Mouse (Mus musculus) midbrain, embryonic 12.5 days (tissue): ENCODE data around the gene Fzr1. TPM values are rescaled to one million over a fixed set of nuclear protein-coding genes. Genes with fewer than 3 reads are reported as not detected.

Experiments used
- ATAC-seq: fragments of 200-750 bp; cut with Nextera tagmentation; 2 replicates; pipeline ENCODE4 v1.8.0; 2017; ENCODE audit warnings: low read depth, moderate TSS enrichment, moderate library complexity; ENCODE audit not compliant: low FRiP score
- H3K27ac ChIP-seq: fragments of 300-500 bp; sonication (generic); replicated peaks from 2 replicates; pipeline ENCODE4 v1.5.1; 2016; ENCODE audit warnings: mild to moderate bottlenecking
- H3K27me3 ChIP-seq: fragments of 300-500 bp; sonication (generic); 2 replicates; pipeline ENCODE4 v1.6.1; 2016; ENCODE audit warnings: mild to moderate bottlenecking
- H3K36me3 ChIP-seq: fragments of 300-500 bp; sonication (generic); 2 replicates; pipeline ENCODE4 v1.6.1; 2016
- H3K4me1 ChIP-seq: fragments of 300-500 bp; sonication (generic); 2 replicates; pipeline ENCODE4 v1.6.1; 2016
- H3K4me2 ChIP-seq: fragments of 300-500 bp; sonication (generic); replicated peaks from 2 replicates; pipeline ENCODE4 v1.6.1; 2016; ENCODE audit warnings: mild to moderate bottlenecking, moderate library complexity
- H3K4me3 ChIP-seq: fragments of 300-500 bp; sonication (generic); 2 replicates; pipeline ENCODE4 v1.5.1; 2016; ENCODE audit warnings: mild to moderate bottlenecking
- H3K9ac ChIP-seq: fragments of 300-500 bp; sonication (generic); replicated peaks from 2 replicates; pipeline ENCODE4 v1.6.1; 2016; ENCODE audit warnings: mild to moderate bottlenecking, moderate library complexity
- H3K9me3 ChIP-seq: fragments of 300-500 bp; sonication (generic); 2 replicates; pipeline ENCODE4 v1.6.1; 2016; ENCODE audit warnings: mild to moderate bottlenecking
- WGBS: fragments of 180-500 bp; shearing (Covaris S2); methylation state at CpG from one replicate; pipeline ENCODE4 v1.1.7; 2016; 5-methylcytosine and 5-hydroxymethylcytosine counted together
- polyA plus RNA-seq: library from polyadenylated mRNA; unstranded; fragments of >200 nt; fragmentation: Nextera tagmentation; extraction: Ambion mirVana; gene quantifications from 2 replicates; pipeline ENCODE4 v1.2.1, GENCODE M21; 2016

Fzr1 gene
- polyA plus RNA-seq, 1 experiment from 2014 or later, result 135 TPM

- WGBS, result 2% methylated on average over 79 of the region's 79 CpGs
- peak within 1 kb of the TSS; percentile 71 for H3K4me3 ChIP-seq
- peak; percentile 92 for ATAC-seq
- H3K4me2 ChIP-seq, result peak within 1 kb of the TSS; percentile 99
- no peaks in the 10 kb centered on the region for H3K9me3 ChIP-seq
- H3K27me3 ChIP-seq, result peaks cover 37% of the 10 kb centered on the region
- H3K36me3 ChIP-seq, result no peaks in the 10 kb centered on the region
- peaks cover 35% of the 10 kb centered on the region for H3K4me1 ChIP-seq
- no peak within 1 kb of the TSS; the same call in 1 of the 2 replicates for H3K27ac ChIP-seq
- H3K9ac ChIP-seq, result peak within 1 kb of the TSS; percentile 75
Measured at GRCm38 (mm10) chr10:81356991-81357844, 21.1 kb downstream of the Fzr1 start, which contains the start of gene Mfsd12. Gene Mfsd12, plus strand, starts transcription at chr10:81357491.

- peak overlapping the region; percentile 99; the same call in 1 of the 2 replicates for H3K4me2 ChIP-seq
- H3K4me3 ChIP-seq, result peak overlapping the region; percentile 71; the same call in 1 of the 2 replicates
- no peak for ATAC-seq
- peaks cover 35% of the 10 kb centered on the region for H3K4me1 ChIP-seq
- no peaks in the 10 kb centered on the region for H3K9me3 ChIP-seq
- H3K9ac ChIP-seq, result no peak overlapping the region
- peaks cover 37% of the 10 kb centered on the region for H3K27me3 ChIP-seq
- 58% methylated on average over 12 of the region's 12 CpGs for WGBS
- H3K36me3 ChIP-seq, result no peaks in the 10 kb centered on the region
- no peak overlapping the region for H3K27ac ChIP-seq
Measured at GRCm38 (mm10) chr10:81356352-81356990, 21.8 kb downstream of the Fzr1 start.

- Histone ChIP-seq H3K27me3 (peaks cover 37% of the 10 kb centered on the region), H3K4me3 (no peak overlapping the region), H3K36me3 (no peaks in the 10 kb centered on the region), H3K4me1 (peaks cover 32% of the 10 kb centered on the region), H3K4me2 (no peak overlapping the region), H3K9ac (no peak overlapping the region; the same call in 1 of the 2 replicates), H3K27ac (no peak overlapping the region), H3K9me3 (no peaks in the 10 kb centered on the region)
- WGBS, result 88% methylated on average over 4 of the region's 4 CpGs
- ATAC-seq, result no peak
Measured at GRCm38 (mm10) chr10:81355533-81355932, 22.8 kb downstream of the Fzr1 start.

- no peaks in the 10 kb centered on the region for H3K9me3 ChIP-seq
- 0 out of 2 replicates have a peak overlapping the region, but pooled peaks have one; percentile 20 for H3K9ac ChIP-seq
- no peak for ATAC-seq
- H3K27me3 ChIP-seq, result peaks cover 37% of the 10 kb centered on the region
- H3K4me2 ChIP-seq, result no peak overlapping the region
- 68% methylated on average over 9 of the region's 9 CpGs for WGBS
- H3K36me3 ChIP-seq, result no peaks in the 10 kb centered on the region
- no peak overlapping the region for H3K4me3 ChIP-seq
- no peak overlapping the region for H3K27ac ChIP-seq
- peaks cover 26% of the 10 kb centered on the region for H3K4me1 ChIP-seq
Measured at GRCm38 (mm10) chr10:81354738-81355477, 23.4 kb downstream of the Fzr1 start.

GRCm38 (mm10) chr10:81351678-81352291 is 26.5 kb downstream of the Fzr1 start:
- peaks cover 39% of the 10 kb centered on the region for H3K27me3 ChIP-seq
- H3K9me3 ChIP-seq, result no peaks in the 10 kb centered on the region
- ATAC-seq, result no peak
- no peak overlapping the region for H3K4me2 ChIP-seq
- WGBS, result 31% methylated on average over 9 of the region's 9 CpGs
- H3K27ac ChIP-seq, result no peak overlapping the region
- no peak overlapping the region for H3K4me3 ChIP-seq
- H3K9ac ChIP-seq, result no peak overlapping the region
- H3K36me3 ChIP-seq, result peaks cover 5% of the 10 kb centered on the region; the same call in 1 of the 2 replicates
- peaks cover 20% of the 10 kb centered on the region for H3K4me1 ChIP-seq

- peak; percentile 95 for ATAC-seq
Measured at GRCm38 (mm10) chr10:81350351-81351063, 27.8 kb downstream of the Fzr1 start, which contains the start of gene Hmg20b. Gene Hmg20b, minus strand, starts transcription at chr10:81350480.

GRCm38 (mm10) chr10:81349961-81350350 is 28.4 kb downstream of the Fzr1 start:
- under 1% methylated on average over 29 of the region's 29 CpGs for WGBS
- H3K9ac ChIP-seq, result peak overlapping the region; percentile 70
- peak overlapping the region; percentile 25; the same call in 1 of the 2 replicates for H3K27ac ChIP-seq
- peaks cover 17% of the 10 kb centered on the region for H3K36me3 ChIP-seq
- H3K4me3 ChIP-seq, result peak overlapping the region; percentile 63
- H3K27me3 ChIP-seq, result peaks cover 40% of the 10 kb centered on the region
- peak; percentile 21; the same call in 1 of the 2 replicates for ATAC-seq
- peaks cover 25% of the 10 kb centered on the region for H3K4me1 ChIP-seq
- H3K9me3 ChIP-seq, result no peaks in the 10 kb centered on the region
- H3K4me2 ChIP-seq, result peak overlapping the region; percentile 87

More at GRCm38 (mm10) chr10:81350351-81351063, 27.8 kb downstream of the Fzr1 start, which contains the start of gene Hmg20b:
- Histone ChIP-seq H3K36me3 (peaks cover 12% of the 10 kb centered on the region), H3K9me3 (no peaks in the 10 kb centered on the region), H3K4me2 (peak within 1 kb of the TSS; percentile 87), H3K4me1 (peaks cover 25% of the 10 kb centered on the region), H3K27me3 (peaks cover 39% of the 10 kb centered on the region), H3K4me3 (peak within 1 kb of the TSS; percentile 63), H3K9ac (peak within 1 kb of the TSS; percentile 70), H3K27ac (peak within 1 kb of the TSS; percentile 52)
- WGBS, result under 1% methylated on average over 54 of the region's 54 CpGs

GRCm38 (mm10) chr10:81349146-81349545 is 29.2 kb downstream of the Fzr1 start:
- H3K36me3 ChIP-seq, result peaks cover 17% of the 10 kb centered on the region
- H3K4me3 ChIP-seq, result peak overlapping the region; percentile 63
- no peak for ATAC-seq
- no peaks in the 10 kb centered on the region for H3K9me3 ChIP-seq
- 5% methylated on average over 9 of the region's 12 CpGs for WGBS
- peak overlapping the region; percentile 70; the same call in 1 of the 2 replicates for H3K9ac ChIP-seq
- peaks cover 44% of the 10 kb centered on the region for H3K27me3 ChIP-seq
- peaks cover 25% of the 10 kb centered on the region for H3K4me1 ChIP-seq
- peak overlapping the region; percentile 87 for H3K4me2 ChIP-seq
- H3K27ac ChIP-seq, result 0 out of 2 replicates have a peak overlapping the region, but pooled peaks have one; percentile 25

GRCm38 (mm10) chr10:81346453-81347067 is 31.8 kb downstream of the Fzr1 start:
- peak overlapping the region; percentile 46 for H3K4me2 ChIP-seq
- WGBS, result 6% methylated on average over 54 of the region's 55 CpGs
- peaks cover 17% of the 10 kb centered on the region for H3K36me3 ChIP-seq
- H3K9ac ChIP-seq, result peak overlapping the region; percentile 37; the same call in 1 of the 2 replicates
- H3K27me3 ChIP-seq, result peaks cover 69% of the 10 kb centered on the region
- no peaks in the 10 kb centered on the region for H3K9me3 ChIP-seq
- peak overlapping the region; percentile 19 for H3K4me3 ChIP-seq
- H3K27ac ChIP-seq, result 0 out of 2 replicates have a peak overlapping the region, but pooled peaks have one; percentile 10
- no peak for ATAC-seq
- peaks cover 32% of the 10 kb centered on the region for H3K4me1 ChIP-seq

GRCm38 (mm10) chr10:81345162-81345534 is 33.2 kb downstream of the Fzr1 start:
- peaks cover 32% of the 10 kb centered on the region for H3K4me1 ChIP-seq

More at GRCm38 (mm10) chr10:81345162-81345534, 33.2 kb downstream of the Fzr1 start:
- 87% methylated on average over 4 of the region's 4 CpGs for WGBS
- Histone ChIP-seq H3K9me3 (no peaks in the 10 kb centered on the region), H3K27me3 (peaks cover 81% of the 10 kb centered on the region), H3K27ac (no peak overlapping the region), H3K4me2 (no peak overlapping the region), H3K4me3 (no peak overlapping the region), H3K36me3 (peaks cover 17% of the 10 kb centered on the region), H3K9ac (no peak overlapping the region)
- ATAC-seq, result no peak
